Mouse (Mus musculus) heart, embryonic 14.5 days (tissue): Measurements from ENCODE around the gene Cdt1. TPM values are rescaled to one million over a fixed set of nuclear protein-coding genes. Genes with fewer than 3 reads are reported as not detected.

Experiments
- ATAC-seq: fragments of 200-750 bp; cut with Nextera tagmentation; 2 replicates; pipeline ENCODE4 v1.8.0; 2017; ENCODE audit warnings: low read depth, moderate TSS enrichment; ENCODE audit not compliant: insufficient number of reproducible peaks, insufficient read depth, low FRiP score
- H3K27ac ChIP-seq, 2 experiments: fragments of 200-500 bp in 1 of 2; fragments of 300-500 bp in 1 of 2; sonication (generic) in 1 of 2; replicated peaks in 1 of 2; 2 replicates each; pipeline ENCODE4 v1.5.1; 2012 to 2014; ENCODE audit warnings: low read depth in 2 of 2, low read length in 2 of 2, control low read depth in 1 of 2, mild to moderate bottlenecking in 1 of 2, mixed read lengths in 1 of 2; ENCODE audit not compliant: control insufficient read depth in 1 of 2, insufficient read depth in 1 of 2
- H3K27me3 ChIP-seq: fragments of 300-500 bp; sonication (generic); 2 replicates; pipeline ENCODE4 v1.6.1; 2014; ENCODE audit warnings: mild to moderate bottlenecking, low read length, control low read depth; ENCODE audit not compliant: control insufficient read depth, insufficient read depth
- H3K36me3 ChIP-seq: fragments of 300-500 bp; sonication (generic); 2 replicates; pipeline ENCODE4 v1.6.1; 2014; ENCODE audit warnings: mild to moderate bottlenecking, control low read depth, low read length, mixed read lengths; ENCODE audit not compliant: control insufficient read depth, insufficient read depth
- H3K4me1 ChIP-seq, 2 experiments: fragments of 200-500 bp in 1 of 2; fragments of 300-500 bp in 1 of 2; sonication (generic) in 1 of 2; 2 replicates each; pipeline ENCODE4 v1.6.1; 2012 to 2014; ENCODE audit warnings: low read length in 2 of 2, control low read depth in 1 of 2, mixed read lengths in 1 of 2; ENCODE audit not compliant: control insufficient read depth in 2 of 2, insufficient read depth in 2 of 2
- H3K4me2 ChIP-seq: fragments of 300-500 bp; sonication (generic); 2 replicates; pipeline ENCODE4 v1.6.1; 2014; ENCODE audit warnings: mild to moderate bottlenecking, low read length
- H3K4me3 ChIP-seq, 2 experiments: fragments of 200-500 bp in 1 of 2; fragments of 300-500 bp in 1 of 2; sonication (generic) in 1 of 2; 2 replicates each; pipeline ENCODE4 v1.5.1; 2012 to 2014; ENCODE audit warnings: low read length in 2 of 2, mild to moderate bottlenecking in 2 of 2, control low read depth in 1 of 2, low read depth in 1 of 2, moderate library complexity in 1 of 2; ENCODE audit not compliant: control insufficient read depth in 1 of 2, insufficient read depth in 1 of 2
- H3K9ac ChIP-seq: fragments of 300-500 bp; sonication (generic); 2 replicates; pipeline ENCODE4 v1.6.1; 2014; ENCODE audit warnings: mild to moderate bottlenecking, low read length
- H3K9me3 ChIP-seq: fragments of 300-500 bp; sonication (generic); 2 replicates; pipeline ENCODE4 v1.6.1; 2016; ENCODE audit warnings: low read length, control low read depth; ENCODE audit not compliant: control insufficient read depth
- WGBS: fragments of 180-500 bp; shearing (Covaris S2); extraction: QIAGEN DNeasy Blood & Tissue Kit; methylation state at CpG from one replicate; pipeline ENCODE4 v1.1.7; 2014; 5-methylcytosine and 5-hydroxymethylcytosine counted together
- polyA plus RNA-seq: library from polyadenylated mRNA; unstranded; fragments of >200 nt; fragmentation: Nextera tagmentation; extraction: Ambion mirVana; gene quantifications from 2 replicates; pipeline ENCODE4 v1.2.1, GENCODE M21; 2014

Gene Cdt1
- polyA plus RNA-seq, 1 experiment from 2014 or later: 23.2 TPM

GRCm38 (mm10) chr8:122561199-122561598 lies 6.6 kb upstream of the Cdt1 start:
- Histone ChIP-seq H3K4me3 (no peak overlapping the region), H3K9ac (no peak overlapping the region), H3K4me1 (peaks cover 14 to 17% of the 10 kb centered on the region in 2 experiments), H3K27me3 (no peaks in the 10 kb centered on the region), H3K9me3 (no peaks in the 10 kb centered on the region), H3K36me3 (no peaks in the 10 kb centered on the region), H3K27ac (no peak overlapping the region; a peak in 1 of 4 replicates), H3K4me2 (no peak overlapping the region)
- no peak for ATAC-seq
- 81% methylated on average over 5 of the region's 5 CpGs for WGBS

GRCm38 (mm10) chr8:122564363-122565352 lies 3.2 kb upstream of the Cdt1 start:
- 79% methylated on average over 25 of the region's 25 CpGs for WGBS
- no peak overlapping the region for H3K9ac ChIP-seq
- H3K36me3 ChIP-seq: peaks cover 4% of the 10 kb centered on the region
- ATAC-seq: no peak
- H3K27me3 ChIP-seq: no peaks in the 10 kb centered on the region
- H3K27ac ChIP-seq: no peak overlapping the region
- H3K4me2 ChIP-seq: no peak overlapping the region
- H3K4me3 ChIP-seq: no peak overlapping the region
- H3K4me1 ChIP-seq: peaks cover 14 to 22% of the 10 kb centered on the region in 2 experiments
- H3K9me3 ChIP-seq: no peaks in the 10 kb centered on the region

- H3K36me3 ChIP-seq: peaks cover 26% of the 10 kb centered on the region
- WGBS: 26% methylated on average over 6 of the region's 6 CpGs
Observed at GRCm38 (mm10) chr8:122566766-122567165, 1.0 kb upstream of the Cdt1 start.

GRCm38 (mm10) chr8:122568109-122568504 lies 292 bp downstream of the Cdt1 start:
- Histone ChIP-seq H3K27me3 (no peaks in the 10 kb centered on the region), H3K4me1 (peaks cover 14 to 24% of the 10 kb centered on the region in 2 experiments), H3K9me3 (no peaks in the 10 kb centered on the region), H3K4me2 (peak overlapping the region; percentile 92), H3K4me3 (peak overlapping the region; percentile 71 to 88), H3K36me3 (peaks cover 39% of the 10 kb centered on the region), H3K9ac (peak overlapping the region; percentile 93), H3K27ac (peak overlapping the region; percentile 76 to 94)
- ATAC-seq: peak; percentile 35
- WGBS: 0% methylated on average over 34 of the region's 34 CpGs

More at GRCm38 (mm10) chr8:122566766-122567165, 1.0 kb upstream of the Cdt1 start:
- H3K27ac ChIP-seq: peak overlapping the region; percentile 90 to 94
- H3K4me2 ChIP-seq: peak overlapping the region; percentile 92
- H3K27me3 ChIP-seq: no peaks in the 10 kb centered on the region
- no peak for ATAC-seq
- H3K4me3 ChIP-seq: peak overlapping the region; percentile 71 to 88
- H3K9me3 ChIP-seq: no peaks in the 10 kb centered on the region
- peaks cover 14 to 24% of the 10 kb centered on the region in 2 experiments for H3K4me1 ChIP-seq
- H3K9ac ChIP-seq: peak overlapping the region; percentile 93

- H3K36me3 ChIP-seq: peaks cover 46% of the 10 kb centered on the region
- H3K4me1 ChIP-seq: peaks cover 14 to 24% of the 10 kb centered on the region in 2 experiments
- 26% methylated on average over 10 of the region's 10 CpGs for WGBS
- peak overlapping the region; percentile 93 for H3K9ac ChIP-seq
- ATAC-seq: no peak
- no peaks in the 10 kb centered on the region for H3K27me3 ChIP-seq
- no peaks in the 10 kb centered on the region for H3K9me3 ChIP-seq
- no peak overlapping the region for H3K27ac ChIP-seq
- H3K4me2 ChIP-seq: peak overlapping the region; percentile 92
- H3K4me3 ChIP-seq: peak overlapping the region; percentile 40 to 88
Observed at GRCm38 (mm10) chr8:122568881-122569309, 1.1 kb downstream of the Cdt1 start.

GRCm38 (mm10) chr8:122569329-122569728 lies 1.5 kb downstream of the Cdt1 start:
- ATAC-seq: no peak
- Histone ChIP-seq H3K9me3 (no peaks in the 10 kb centered on the region), H3K9ac (peak overlapping the region; percentile 93), H3K27ac (no peak overlapping the region), H3K4me1 (peaks cover 14 to 28% of the 10 kb centered on the region in 2 experiments), H3K36me3 (peaks cover 51% of the 10 kb centered on the region), H3K4me3 (peak overlapping the region; percentile 40 to 88), H3K27me3 (no peaks in the 10 kb centered on the region), H3K4me2 (peak overlapping the region; percentile 92)
- WGBS: 62% methylated on average over 9 of the region's 9 CpGs

GRCm38 (mm10) chr8:122569996-122570395 lies 2.2 kb downstream of the Cdt1 start:
- no peak overlapping the region for H3K4me3 ChIP-seq
- H3K36me3 ChIP-seq: peaks cover 52% of the 10 kb centered on the region
- no peak overlapping the region for H3K4me2 ChIP-seq
- H3K4me1 ChIP-seq: peaks cover 21 to 34% of the 10 kb centered on the region in 2 experiments
- H3K9me3 ChIP-seq: no peaks in the 10 kb centered on the region
- no peaks in the 10 kb centered on the region for H3K27me3 ChIP-seq
- no peak for ATAC-seq
- H3K9ac ChIP-seq: no peak overlapping the region
- WGBS: 94% methylated on average over 16 of the region's 16 CpGs
- no peak overlapping the region for H3K27ac ChIP-seq
